ENCODE assay signal across 25 mouse cellular contexts in genomic region chr1:185226889-185227288, GRCm38 (mm10).
"Had no signal": no experiment of that assay in that cellular context is flagged by ENCODE, and none has a peak within 500 bp of the region (broad histone marks: within the 10 kb centered on the region; RNA-seq: fewer than 3 reads in every experiment).

No protein-coding gene starts in this region.

- H3K9ac ChIP-seq: heart, embryonic 12.5 days; hindbrain, embryonic 12.5 days; hindbrain, embryonic 15.5 days; kidney, embryonic 15.5 days; limb, embryonic 13.5 days; limb, embryonic 15.5 days had no signal

- H3K4me2 ChIP-seq: heart, embryonic 12.5 days; hindbrain, embryonic 12.5 days; hindbrain, embryonic 15.5 days; kidney, embryonic 15.5 days; limb, embryonic 13.5 days; limb, embryonic 15.5 days had no signal

- H3K4me3 ChIP-seq: gastrocnemius, adult 2 months; heart, adult 2 months; heart, embryonic 12.5 days; hindbrain, embryonic 10.5 days; hindbrain, embryonic 12.5 days; hindbrain, embryonic 15.5 days; kidney, embryonic 15.5 days; limb, embryonic 13.5 days; limb, embryonic 15.5 days had no signal

- DNase-seq: gastrocnemius, adult 2 months; gastrocnemius, postnatal 10 days; gastrocnemius, postnatal 25 days; heart, adult 2 months; heart, postnatal 10 days; heart, postnatal 4 days; kidney, adult 11 months; kidney, adult 2 months; kidney, adult 9 months; kidney, postnatal 14 days; kidney, postnatal 36 days; layer of hippocampus, adult 9-11 months; layer of hippocampus, postnatal 36 days; left cerebral cortex, postnatal 4 days had no signal

- H3K27me3 ChIP-seq: heart, embryonic 12.5 days; hindbrain, embryonic 12.5 days; hindbrain, embryonic 15.5 days; kidney, embryonic 15.5 days; limb, embryonic 13.5 days; limb, embryonic 15.5 days had no signal

- H3K27ac ChIP-seq: gastrocnemius, adult 2 months; heart, adult 2 months; hindbrain, embryonic 10.5 days; hindbrain, embryonic 12.5 days; hindbrain, embryonic 15.5 days; hindbrain, postnatal 0 days; kidney, postnatal 0 days; limb, embryonic 13.5 days; limb, embryonic 15.5 days had no signal

- ATAC-seq: forebrain, embryonic 16.5 days; hindbrain, postnatal 0 days; intestine, embryonic 16.5 days had no signal

- H3K4me1 ChIP-seq: hindbrain, embryonic 15.5 days had no signal

- H3K9me3 ChIP-seq: heart, embryonic 12.5 days; hindbrain, embryonic 10.5 days; hindbrain, embryonic 12.5 days; hindbrain, embryonic 15.5 days; kidney, embryonic 15.5 days; limb, embryonic 13.5 days; limb, embryonic 15.5 days had no signal
